8 mouse cellular contexts compared by ENCODE assay signal in the genomic region with DNA sequence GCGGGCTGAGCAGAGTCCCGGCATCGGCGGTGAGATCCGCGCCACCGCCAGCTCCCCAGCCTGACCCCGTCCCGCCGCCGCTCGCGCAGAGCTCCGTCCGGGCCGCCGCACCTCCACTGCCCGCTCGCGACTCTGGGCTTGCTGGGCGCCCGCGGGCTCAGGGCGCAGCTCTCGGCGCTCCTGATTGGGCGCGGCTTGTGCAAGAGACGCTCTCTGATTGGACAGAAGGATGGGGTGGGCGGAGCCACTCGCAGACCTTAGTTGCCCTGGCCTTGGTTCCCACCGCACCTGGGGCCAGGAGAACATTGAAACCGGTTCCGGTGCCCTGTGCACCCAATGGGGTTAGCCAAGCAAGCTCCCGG. TPM values are rescaled to one million over a fixed set of nuclear protein-coding genes. Genes with fewer than 3 reads are reported as not detected.
A peak's percentile ranks its signal among the peaks of the same experiment; 100 is the strongest.
DNase-seq lines count a peak whose midpoint lies in the region; ATAC-seq and TF ChIP-seq lines count a peak whose summit lies in the region.

No protein-coding gene starts in this region.

- no peaks in the 10 kb centered on the region for H3K79me3 ChIP-seq in C2C12 (ENCODE audit: low read depth)

- H3K4me1 ChIP-seq in brown adipose tissue, adult 24 weeks (ENCODE audit: control insufficient read depth, insufficient read depth, insufficient read length, low read length) = no peaks in the 10 kb centered on the region
- H3K4me1 ChIP-seq in erythroblast, embryonic 14.5 days (ENCODE audit: control insufficient read depth) = peaks cover 25% of the 10 kb centered on the region
- peaks cover 2% of the 10 kb centered on the region; the same call in 1 of the 2 replicates for H3K4me1 ChIP-seq in heart, embryonic 11.5 days (ENCODE audit: control insufficient read depth, insufficient read depth, low read length)
- no peaks in the 10 kb centered on the region; the same call in none of the 2 replicates for H3K4me1 ChIP-seq in kidney, embryonic 14.5 days (ENCODE audit: control insufficient read depth, insufficient read depth, low read length)

- H3K27ac ChIP-seq in brown adipose tissue, adult 24 weeks (replicated peaks; ENCODE audit: low read depth, low read length) = no peak overlapping the region
- no peak overlapping the region for H3K27ac ChIP-seq in heart, embryonic 11.5 days (ENCODE audit: low read depth, low read length)
- H3K27ac ChIP-seq in kidney, embryonic 14.5 days (ENCODE audit: low read depth, low read length) = no peak overlapping the region

- H3K79me2 ChIP-seq in C2C12 (ENCODE audit: control insufficient read depth, insufficient read depth) = peaks cover 8% of the 10 kb centered on the region

- H3ac ChIP-seq in C2C12 (ENCODE audit: control insufficient read depth, insufficient read length, low read depth) = peak overlapping the region; percentile 71

- no peaks in the 10 kb centered on the region for H3K9me3 ChIP-seq in erythroblast, embryonic 14.5 days (ENCODE audit: control insufficient read depth, low read length)
- H3K9me3 ChIP-seq in heart, embryonic 11.5 days (replicated peaks; ENCODE audit: control insufficient read depth, low read length) = no peaks in the 10 kb centered on the region
- H3K9me3 ChIP-seq in kidney, embryonic 14.5 days (ENCODE audit: control insufficient read depth, low read length) = no peaks in the 10 kb centered on the region

- no peak for TF ChIP-seq CTCF in C2C12 (IDR thresholded peaks at IDR 0.05; ENCODE audit: control insufficient read depth, insufficient read depth, insufficient read length)

- no peaks in the 10 kb centered on the region for H3K27me3 ChIP-seq in C2C12 (ENCODE audit: control insufficient read depth, insufficient read depth, insufficient read length)
- H3K27me3 ChIP-seq in erythroblast, embryonic 14.5 days (ENCODE audit: control insufficient read depth) = peaks cover 29% of the 10 kb centered on the region
- H3K27me3 ChIP-seq in heart, embryonic 11.5 days (ENCODE audit: control insufficient read depth, insufficient read depth, low read length) = peaks cover 32% of the 10 kb centered on the region
- H3K27me3 ChIP-seq in kidney, embryonic 14.5 days (ENCODE audit: control insufficient read depth, insufficient read depth, low read length) = no peaks in the 10 kb centered on the region

- H3K4me2 ChIP-seq in heart, embryonic 11.5 days = peak overlapping the region; percentile 98
- H3K4me2 ChIP-seq in kidney, embryonic 14.5 days (replicated peaks; ENCODE audit: low read depth, low read length) = peak overlapping the region; percentile 80

- H3K4me3 ChIP-seq in C2C12 (ENCODE audit: insufficient read depth, poor library complexity, severe bottlenecking) = peak overlapping the region; percentile 33
- H3K4me3 ChIP-seq in brown adipose tissue, adult 24 weeks (ENCODE audit: insufficient read depth, low read depth, low read length) = peak overlapping the region; percentile 66
- peak overlapping the region; percentile 74 for H3K4me3 ChIP-seq in erythroblast, embryonic 14.5 days (replicated peaks)
- peak overlapping the region; percentile 75 for H3K4me3 ChIP-seq in heart, embryonic 11.5 days (ENCODE audit: low read depth, low read length)
- peak overlapping the region; percentile 72 for H3K4me3 ChIP-seq in kidney, embryonic 14.5 days (ENCODE audit: low read length)

- H3K36me3 ChIP-seq in C2C12 (ENCODE audit: control insufficient read depth, insufficient read depth) = no peaks in the 10 kb centered on the region
- no peaks in the 10 kb centered on the region for H3K36me3 ChIP-seq in erythroblast, embryonic 14.5 days (ENCODE audit: control insufficient read depth)
- H3K36me3 ChIP-seq in heart, embryonic 11.5 days (ENCODE audit: control insufficient read depth, insufficient read depth, low read length) = no peaks in the 10 kb centered on the region
- H3K36me3 ChIP-seq in kidney, embryonic 14.5 days (ENCODE audit: control insufficient read depth, insufficient read depth, low read length) = no peaks in the 10 kb centered on the region

- peak overlapping the region; percentile 67; the same call in 1 of the 2 replicates for H3K9ac ChIP-seq in heart, embryonic 11.5 days (ENCODE audit: low read depth, low read length)
- H3K9ac ChIP-seq in kidney, embryonic 14.5 days (ENCODE audit: low read depth, low read length) = peak overlapping the region; percentile 64

- peak; percentile 92 for DNase-seq in liver
- DNase-seq in spleen, postnatal 14 days (ENCODE audit: low spot score in 2 of 2) = peak; percentile 51 to 53

- peak; percentile 92 for ATAC-seq in heart, embryonic 11.5 days (replicated peaks; ENCODE audit: insufficient number of reproducible peaks, low FRiP score, low TSS enrichment)
- ATAC-seq in kidney, embryonic 14.5 days (ENCODE audit: low FRiP score, low TSS enrichment) = peak; percentile 95
- ATAC-seq in monocyte, adult 5-6 weeks (replicated peaks; ENCODE audit: insufficient number of reproducible peaks, low FRiP score, low TSS enrichment, poor library complexity, severe bottlenecking) = peak; percentile 94

- under 1% methylated on average over 35 of the region's 35 CpGs for WGBS in heart, embryonic 11.5 days (ENCODE audit: insufficient replicate concordance)
- 2% methylated on average over 35 of the region's 35 CpGs for WGBS in kidney, embryonic 14.5 days

TF ChIP-seq in C2C12, 6 proteins besides CTCF, POLR2A, EP300 and RAD21:
- TF ChIP-seq CEBPB (IDR thresholded peaks at IDR 0.05; ENCODE audit: low read depth) = peak; percentile 13
- no peak for TF ChIP-seq FOSL1 (IDR thresholded peaks at IDR 0.05; ENCODE audit: insufficient read depth, low read length, poor library complexity, severe bottlenecking)

RNA-seq across cellular contexts. Expression of gene Ston2, which starts 9.2 kb away (rescaled TPM):
- 11.6 TPM for polyA plus RNA-seq in C2C12 (2012; fragmentation: generic; extraction: Trizol)
- 0.83 and 2.1 TPM in 2 replicates for polyA plus RNA-seq in brown adipose tissue, adult 24 weeks (2012; ENCODE audit: insufficient read depth, insufficient read length, missing spikeins)
- 3.6 TPM in 2 replicates for polyA plus RNA-seq in erythroblast, embryonic 14.5 days (2012)
- 3.5 and 6.7 TPM in 2 replicates for polyA plus RNA-seq in heart, embryonic 11.5 days (2014; fragmentation: Nextera tagmentation; extraction: Ambion mirVana)
- polyA plus RNA-seq in kidney, embryonic 14.5 days (2014; fragmentation: Nextera tagmentation; extraction: Ambion mirVana) = 7.8 and 13.4 TPM in 2 replicates
- total RNA-seq in monocyte, adult 5-6 weeks (2017) = 8.6 to 25.7 TPM (median 13.4 TPM) in 3 replicates
